In the genomic region with DNA sequence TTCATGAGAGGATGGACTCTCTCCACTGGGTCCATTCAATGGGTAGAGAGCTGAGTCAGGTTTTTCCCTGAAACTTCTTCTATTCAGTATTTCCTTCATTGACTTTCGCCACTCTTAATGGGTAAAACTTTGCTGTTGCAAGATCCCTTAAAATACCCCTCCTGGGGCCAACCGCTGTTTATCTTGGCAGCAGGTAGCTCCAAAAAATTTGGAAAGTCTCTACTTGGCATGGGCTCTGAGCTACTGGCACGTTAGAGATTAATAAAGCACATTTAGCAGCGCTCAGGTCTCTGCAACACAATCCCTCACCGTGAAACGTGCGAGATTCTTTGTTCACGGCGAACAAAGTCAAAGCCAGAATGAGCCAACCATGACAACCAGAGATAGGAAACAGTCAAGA, we compare ENCODE assay signal across 10 mouse cellular contexts. TPM values are rescaled to one million over a fixed set of nuclear protein-coding genes. Genes with fewer than 3 reads are reported as not detected.
DNase-seq lines count a peak whose midpoint lies in the region; ATAC-seq and TF ChIP-seq lines count a peak whose summit lies in the region.
"Had no signal": no experiment of that assay in that cellular context is flagged by ENCODE, and none has a peak within 500 bp of the region (broad histone marks: within the 10 kb centered on the region; RNA-seq: fewer than 3 reads in every experiment).

No protein-coding gene starts in this region.

- H3K9me3 ChIP-seq in midbrain, embryonic 13.5 days: no peaks in the 10 kb centered on the region; the same call in 1 of the 2 replicates
- H3K9me3 ChIP-seq in midbrain, embryonic 10.5 days (replicated peaks): no peaks in the 10 kb centered on the region

- 51% methylated on average over 9 of the region's 9 CpGs for WGBS in midbrain, embryonic 13.5 days
- WGBS in midbrain, embryonic 10.5 days: 74% methylated on average over 9 of the region's 9 CpGs

- no peaks in the 10 kb centered on the region for H3K36me3 ChIP-seq in midbrain, embryonic 13.5 days
- no peaks in the 10 kb centered on the region for H3K36me3 ChIP-seq in midbrain, embryonic 10.5 days

- no peak for ATAC-seq in midbrain, embryonic 13.5 days
- ATAC-seq in CD4-positive, CD25-positive, alpha-beta regulatory T cell, adult 4 months: no peak

- no peak overlapping the region for H3K27ac ChIP-seq in gastrocnemius, adult 2 months
- H3K27ac ChIP-seq in midbrain, embryonic 13.5 days: no peak overlapping the region
- no peak overlapping the region for H3K27ac ChIP-seq in midbrain, embryonic 10.5 days (replicated peaks)
- H3K27ac ChIP-seq: macrophage had no signal

- intact Hi-C loops in gastrocnemius, adult 2 months (cut with DNase I): no loop called here
- intact Hi-C loops in gastrocnemius, postnatal 36 days (cut with DNase I): no loop called here

- no peak for TF ChIP-seq CTCF in gastrocnemius, adult 2 months (IDR thresholded peaks at IDR 0.05)

- DNase-seq in gastrocnemius, adult 2 months: no peak
- no peak for DNase-seq in gastrocnemius, postnatal 36 days
- DNase-seq in midbrain, embryonic 10.5 days (ENCODE audit: low spot score): no peak
- DNase-seq in lung, adult 18-20 months: peak; percentile 40 to 61
- DNase-seq in skeletal muscle tissue, adult 2 months (ENCODE audit: low read depth, low spot score): peak; percentile 3
- DNase-seq in frontal cortex, postnatal 14 days (ENCODE audit: low spot score in 2 of 2): no peak
- DNase-seq: cerebellum, adult 8-10 months had no signal

- H3K27me3 ChIP-seq in midbrain, embryonic 13.5 days: peaks cover 21% of the 10 kb centered on the region
- peaks cover 43% of the 10 kb centered on the region for H3K27me3 ChIP-seq in midbrain, embryonic 10.5 days (ENCODE audit: low read depth, poor library complexity, severe bottlenecking)

- H3K9ac ChIP-seq in midbrain, embryonic 13.5 days (replicated peaks): no peak overlapping the region

- peaks cover 19% of the 10 kb centered on the region for H3K4me1 ChIP-seq in midbrain, embryonic 13.5 days (replicated peaks)
- H3K4me1 ChIP-seq in midbrain, embryonic 10.5 days: peaks cover 23% of the 10 kb centered on the region

- peak overlapping the region; percentile 30 for H3K4me3 ChIP-seq in gastrocnemius, adult 2 months
- no peak overlapping the region for H3K4me3 ChIP-seq in midbrain, embryonic 13.5 days (replicated peaks)
- H3K4me3 ChIP-seq in midbrain, embryonic 10.5 days: no peak overlapping the region

- peak overlapping the region; percentile 32 for H3K4me2 ChIP-seq in midbrain, embryonic 13.5 days (replicated peaks)

RNA-seq across cellular contexts. Expression of gene Nckap5, which starts 1.6 kb away (rescaled TPM):
- total RNA-seq in gastrocnemius, adult 2 months (2021): 1 to 10 TPM in 1 of 2 experiments, under 1 TPM in 1; 0.82 to 1.6 TPM
- 1 to 10 TPM in 1 of 2 experiments, under 1 TPM in 1; 0.62 to 1.2 TPM for total RNA-seq in gastrocnemius, postnatal 36 days (2021)
- 14.2 and 17.7 TPM in 2 replicates for polyA plus RNA-seq in midbrain, embryonic 13.5 days (2015; fragmentation: Nextera tagmentation; extraction: Ambion mirVana)
- 28.0 and 35.6 TPM in 2 replicates for polyA plus RNA-seq in midbrain, embryonic 10.5 days (2016; fragmentation: Nextera tagmentation; extraction: Ambion mirVana)
- polyA plus RNA-seq in CD4-positive, CD25-positive, alpha-beta regulatory T cell, adult 4 months (2017; shearing (Covaris generic)): 1 to 10 TPM; 2.1 to 2.3 TPM
- polyA plus RNA-seq: macrophage had no signal

Comparison
In these comparisons a context has a peak if more than half of its experiments do, and no peak if none do; other contexts are left out.
1. DNase-seq: peak in lung, adult 18-20 months (2 of 2) and skeletal muscle tissue, adult 2 months (single experiment); none in gastrocnemius, adult 2 months (single experiment), gastrocnemius, postnatal 36 days (0 of 2), midbrain, embryonic 10.5 days (single experiment) and frontal cortex, postnatal 14 days (0 of 2).